Mouse (Mus musculus) CD4-positive helper T cell, adult 2 months (primary cell): ENCODE measurements around the gene Acyp1.

Experiments used
- DNase-seq: peaks from one replicate; pipeline ENCODE4 v3.0.0-alpha.2; 2012; ENCODE audit warnings: low read depth, missing footprints, low spot score

The Acyp1 gene

GRCm38 (mm10) chr12:85233376-85234358, 54.6 kb downstream of the Acyp1 start:
- no peak for DNase-seq

- no peak for DNase-seq
These were observed 60.2 kb downstream of the Acyp1 start for GRCm38 (mm10) chr12:85227876-85228599.

- no peak for DNase-seq
These were observed 61.0 kb downstream of the Acyp1 start for GRCm38 (mm10) chr12:85227227-85227626.
